Mouse (Mus musculus) ES-Bruce4 (cell line): Measurements from ENCODE around the gene Orai3. TPM values are rescaled to one million over a fixed set of nuclear protein-coding genes. Genes with fewer than 3 reads are reported as not detected.

Source experiments
- H3K27ac ChIP-seq: 2 replicates; pipeline ENCODE4 v1.5.1; 2012; ENCODE audit warnings: low read length, inconsistent platforms; ENCODE audit not compliant: insufficient read depth
- H3K27me3 ChIP-seq: 2 replicates; pipeline ENCODE4 v1.6.1; 2012; ENCODE audit warnings: mild to moderate bottlenecking, low read length, inconsistent platforms; ENCODE audit not compliant: control insufficient read depth, poor library complexity, insufficient read depth, severe bottlenecking
- H3K36me3 ChIP-seq: 2 replicates; pipeline ENCODE4 v1.6.1; 2012; ENCODE audit warnings: inconsistent platforms, mild to moderate bottlenecking, low read length, moderate library complexity; ENCODE audit not compliant: control insufficient read depth, poor library complexity, insufficient read depth, severe bottlenecking
- H3K4me1 ChIP-seq: one replicate; pipeline ENCODE4 v1.8.1; 2011; ENCODE audit warnings: low read length; ENCODE audit not compliant: control insufficient read depth, insufficient read depth
- H3K4me3 ChIP-seq: 2 replicates; pipeline ENCODE4 v1.5.1; 2011; ENCODE audit warnings: low read depth, mild to moderate bottlenecking, low read length
- H3K9ac ChIP-seq: 2 replicates; pipeline ENCODE4 v1.6.1; 2012; ENCODE audit warnings: low read depth, mild to moderate bottlenecking, inconsistent platforms; ENCODE audit not compliant: poor library complexity, severe bottlenecking
- H3K9me3 ChIP-seq: replicated peaks from 2 replicates; pipeline ENCODE4 v1.6.1; 2012; ENCODE audit warnings: mild to moderate bottlenecking, low read length, inconsistent platforms; ENCODE audit not compliant: control insufficient read depth, poor library complexity, insufficient read depth, severe bottlenecking
- CTCF ChIP-seq: IDR thresholded peaks from one replicate; pipeline ENCODE4 v1.8.1; 2011; ENCODE audit warnings: low read depth, low read length
- EP300 ChIP-seq: IDR thresholded peaks from 2 replicates; pipeline ENCODE4 v1.6.1; 2011; ENCODE audit warnings: low read depth, low read length; ENCODE audit not compliant: insufficient read depth
- POLR2A ChIP-seq: IDR thresholded peaks from one replicate; pipeline ENCODE4 v1.8.1; 2011; ENCODE audit warnings: low read length; ENCODE audit not compliant: insufficient read depth
- polyA plus RNA-seq: library from polyadenylated mRNA; stranded (reverse); fragments of >200 nt; gene quantifications from 2 replicates; pipeline ENCODE4 v1.2.4, GENCODE M21; 2011; ENCODE audit warnings: low read depth; ENCODE audit not compliant: missing spikeins, insufficient read depth, insufficient read length

Gene Orai3
- polyA plus RNA-seq, 1 experiment: 20.2 TPM

DNA sequence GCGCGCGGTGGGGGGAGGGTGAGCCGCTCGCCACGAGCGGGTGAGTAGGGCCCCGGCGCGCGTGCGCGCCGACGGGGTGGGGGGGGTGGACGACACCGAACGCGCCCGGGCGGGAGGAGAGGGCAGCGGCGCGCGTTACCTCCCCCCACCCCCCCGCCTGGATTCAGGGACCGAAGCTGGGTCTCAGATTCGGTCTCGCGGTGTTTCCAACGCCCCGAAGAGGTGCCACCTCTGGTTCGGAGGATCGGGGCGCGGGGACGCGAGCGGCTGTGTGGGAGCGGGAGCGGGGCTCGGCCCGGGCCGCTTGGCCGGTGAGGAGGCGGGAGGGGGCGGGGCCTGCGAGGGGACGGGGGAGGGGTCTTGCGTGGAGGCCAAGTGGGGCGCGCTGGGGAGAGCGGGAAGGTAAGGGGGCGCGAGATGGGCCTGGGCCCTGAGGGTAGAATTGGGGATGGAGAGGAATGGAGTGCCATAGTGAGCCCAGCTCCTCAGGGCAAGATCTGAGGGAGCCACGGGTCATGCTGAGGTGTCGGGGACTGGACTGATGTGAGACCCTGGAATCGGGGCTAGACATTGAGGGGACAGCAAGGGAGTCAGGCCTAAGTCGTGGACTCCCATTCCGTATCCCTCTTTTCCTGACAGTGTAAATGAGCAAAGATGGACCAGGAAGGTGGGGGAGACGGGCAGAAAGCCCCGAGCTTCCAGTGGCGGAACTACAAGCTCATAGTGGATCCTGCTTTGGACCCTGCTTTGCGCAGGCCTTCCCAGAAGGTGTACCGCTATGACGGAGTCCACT is 8.1 kb downstream of the Orai3 start:
- TF ChIP-seq POLR2A: no peak
- TF ChIP-seq EP300: no peak
- TF ChIP-seq CTCF: no peak
- no peaks in the 10 kb centered on the region for H3K4me1 ChIP-seq
- no peaks in the 10 kb centered on the region for H3K9me3 ChIP-seq
- H3K27ac ChIP-seq: no peak overlapping the region
- H3K27me3 ChIP-seq: no peaks in the 10 kb centered on the region
- H3K4me3 ChIP-seq: peak overlapping the region; percentile 87
- peak overlapping the region; percentile 96 for H3K9ac ChIP-seq
- H3K36me3 ChIP-seq: peaks cover 34% of the 10 kb centered on the region

DNA sequence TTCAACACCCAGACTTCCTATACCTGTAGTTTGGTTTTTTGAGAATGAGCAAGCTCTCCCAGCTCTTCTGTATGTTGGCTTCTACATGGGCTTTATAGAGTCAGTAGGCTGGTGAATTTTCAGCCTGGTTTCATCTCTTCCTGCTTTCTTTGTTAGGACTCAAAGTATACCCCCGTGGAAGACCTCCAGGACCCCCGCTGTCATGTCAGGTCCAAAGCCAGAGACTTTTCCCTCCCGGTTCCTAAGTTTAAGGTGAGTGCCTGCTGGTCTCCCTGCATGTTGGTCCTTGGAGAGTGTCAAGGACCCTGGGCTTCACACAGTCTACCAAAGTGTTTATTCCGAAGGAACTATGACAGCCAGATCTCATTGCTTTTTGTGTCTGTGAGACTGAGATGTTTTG is 8.7 kb downstream of the Orai3 start:
- H3K36me3 ChIP-seq: peaks cover 36% of the 10 kb centered on the region
- H3K27me3 ChIP-seq: no peaks in the 10 kb centered on the region
- H3K4me3 ChIP-seq: peak overlapping the region; percentile 87
- TF ChIP-seq CTCF (no peak), POLR2A (no peak), EP300 (no peak)
- no peaks in the 10 kb centered on the region for H3K9me3 ChIP-seq
- H3K4me1 ChIP-seq: no peaks in the 10 kb centered on the region
- peak overlapping the region; percentile 96 for H3K9ac ChIP-seq
- H3K27ac ChIP-seq: no peak overlapping the region

DNA sequence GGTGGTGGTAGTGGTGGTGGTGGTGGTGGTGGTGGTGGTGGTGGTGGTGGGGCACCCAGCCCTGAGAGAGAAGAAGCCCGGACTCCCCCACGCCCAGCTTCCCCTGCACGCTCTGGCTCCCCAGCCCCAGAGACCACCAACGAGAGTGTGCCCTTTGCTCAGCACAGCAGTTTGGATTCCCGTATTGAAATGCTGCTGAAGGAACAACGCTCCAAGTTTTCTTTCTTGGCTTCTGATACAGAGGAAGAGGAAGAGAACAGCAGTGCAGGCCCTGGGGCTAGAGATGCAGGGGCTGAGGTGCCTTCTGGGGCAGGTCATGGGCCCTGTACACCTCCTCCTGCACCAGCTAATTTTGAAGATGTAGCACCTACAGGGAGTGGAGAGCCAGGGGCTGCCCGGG is 15.7 kb downstream of the Orai3 start, which contains the start of gene Gm49388:
Gene Gm49388, plus strand, starts transcription at position 301 of the 400 bp plus-strand sequence.
- TF ChIP-seq EP300 (no peak), CTCF (no peak), POLR2A (no peak)
- Histone ChIP-seq H3K9me3 (no peaks in the 10 kb centered on the region), H3K4me3 (no peak within 1 kb of the TSS), H3K27ac (no peak within 1 kb of the TSS), H3K9ac (no peak within 1 kb of the TSS), H3K4me1 (no peaks in the 10 kb centered on the region), H3K27me3 (no peaks in the 10 kb centered on the region), H3K36me3 (peaks cover 85% of the 10 kb centered on the region)

DNA sequence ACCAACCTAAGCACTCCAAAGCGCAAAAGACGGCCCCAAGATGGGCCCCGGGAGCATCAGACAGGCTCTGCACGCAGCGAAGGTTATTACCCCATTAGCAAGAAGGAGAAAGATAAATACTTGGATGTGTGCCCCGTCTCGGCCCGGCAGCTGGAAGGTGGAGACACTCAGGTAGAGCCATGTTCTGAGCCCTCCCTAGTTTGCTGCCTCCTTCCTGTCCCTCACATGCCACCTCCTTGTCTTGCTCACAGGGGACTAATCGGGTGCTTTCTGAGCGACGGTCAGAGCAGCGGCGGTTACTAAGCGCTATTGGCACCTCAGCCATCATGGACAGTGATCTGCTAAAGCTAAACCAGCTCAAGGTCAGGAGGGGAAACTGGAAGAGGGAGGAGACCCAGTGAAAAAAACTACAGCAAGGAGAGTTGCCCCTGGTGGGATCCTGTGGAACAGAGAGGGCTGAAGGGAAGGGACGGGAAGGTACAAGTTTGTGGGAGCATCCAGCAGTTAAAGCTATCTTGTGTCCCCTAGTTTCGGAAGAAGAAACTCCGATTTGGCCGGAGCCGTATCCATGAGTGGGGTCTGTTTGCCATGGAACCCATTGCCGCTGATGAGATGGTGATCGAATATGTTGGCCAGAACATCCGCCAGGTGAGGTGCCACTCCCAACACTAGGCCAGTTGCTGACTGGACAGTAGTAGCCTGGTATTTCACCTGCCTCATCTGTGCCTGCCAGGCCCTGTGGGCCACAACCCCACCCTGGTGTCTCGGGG is 27.6 kb downstream of the Orai3 start:
- no peaks in the 10 kb centered on the region for H3K9me3 ChIP-seq
- H3K9ac ChIP-seq: no peak overlapping the region
- peaks cover 45% of the 10 kb centered on the region for H3K36me3 ChIP-seq
- no peak overlapping the region for H3K4me3 ChIP-seq
- H3K4me1 ChIP-seq: no peaks in the 10 kb centered on the region
- H3K27me3 ChIP-seq: no peaks in the 10 kb centered on the region
- TF ChIP-seq EP300 (no peak), CTCF (no peak), POLR2A (no peak)
- H3K27ac ChIP-seq: no peak overlapping the region

DNA sequence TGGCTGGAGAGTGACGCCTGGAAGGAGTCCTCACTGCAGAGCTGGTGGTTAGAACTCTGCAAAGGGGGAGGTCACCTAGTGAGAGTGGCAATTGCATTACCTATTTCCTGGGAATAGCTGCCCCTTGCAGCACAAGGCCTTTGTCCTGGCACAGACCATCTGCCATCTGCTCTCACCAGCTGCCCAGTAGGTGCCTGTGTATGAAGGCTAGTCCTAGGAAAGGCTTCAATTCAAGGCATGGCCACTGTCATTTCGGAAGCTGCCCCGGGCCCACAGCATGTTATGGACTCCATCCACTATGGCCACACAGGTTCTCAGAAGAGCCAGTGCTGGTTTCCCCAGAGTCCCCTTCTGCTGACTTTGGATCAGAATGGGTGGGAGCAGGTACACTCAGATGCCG is 29.0 kb downstream of the Orai3 start:
- H3K27me3 ChIP-seq: no peaks in the 10 kb centered on the region
- no peak overlapping the region for H3K9ac ChIP-seq
- H3K4me1 ChIP-seq: no peaks in the 10 kb centered on the region
- no peak overlapping the region for H3K4me3 ChIP-seq
- no peak for TF ChIP-seq CTCF
- TF ChIP-seq EP300: no peak
- TF ChIP-seq POLR2A: no peak
- H3K27ac ChIP-seq: no peak overlapping the region
- H3K9me3 ChIP-seq: no peaks in the 10 kb centered on the region
- H3K36me3 ChIP-seq: peaks cover 38% of the 10 kb centered on the region

DNA sequence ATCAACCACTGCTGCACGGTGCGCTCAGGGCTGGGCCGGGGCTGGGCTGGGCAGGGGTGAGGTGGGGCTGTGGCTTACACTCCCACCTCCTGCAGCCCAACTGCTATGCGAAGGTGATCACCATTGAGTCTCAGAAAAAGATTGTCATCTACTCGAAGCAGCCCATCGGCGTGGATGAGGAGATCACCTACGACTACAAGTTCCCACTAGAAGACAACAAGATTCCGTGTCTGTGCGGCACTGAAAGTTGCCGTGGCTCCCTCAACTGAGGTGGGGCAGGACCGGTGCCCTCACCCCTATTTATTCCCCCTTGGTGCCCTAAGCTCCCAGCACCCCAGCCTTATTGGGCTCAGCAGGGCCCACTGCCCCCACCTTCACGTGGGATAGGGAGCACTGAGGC is 29.6 kb downstream of the Orai3 start:
- H3K36me3 ChIP-seq: peaks cover 38% of the 10 kb centered on the region
- no peaks in the 10 kb centered on the region for H3K4me1 ChIP-seq
- H3K4me3 ChIP-seq: no peak overlapping the region
- no peak overlapping the region for H3K27ac ChIP-seq
- H3K27me3 ChIP-seq: no peaks in the 10 kb centered on the region
- H3K9ac ChIP-seq: no peak overlapping the region
- TF ChIP-seq POLR2A: no peak
- TF ChIP-seq CTCF: no peak
- TF ChIP-seq EP300: no peak
- no peaks in the 10 kb centered on the region for H3K9me3 ChIP-seq
